Mouse (Mus musculus) stomach, postnatal 0 days (tissue): ENCODE results near the gene Sema5a.

ENCODE experiments used
- CTCF ChIP-seq: IDR thresholded peaks from 2 replicates; pipeline ENCODE4 v1.5.1; 2016; ENCODE audit warnings: antibody characterized with exemption, low read depth, mild to moderate bottlenecking, moderate library complexity
- EP300 ChIP-seq: optimal IDR thresholded peaks from 2 replicates; pipeline ENCODE3; 2016; ENCODE audit warnings: antibody characterized with exemption

GRCm38 (mm10) chr15:32432927-32433832 is 188.6 kb downstream of the Sema5a start:
- TF ChIP-seq CTCF (no peak), EP300 (no peak)
